Comparison of ENCODE assay signal across 12 mouse cellular contexts in the genomic region with DNA sequence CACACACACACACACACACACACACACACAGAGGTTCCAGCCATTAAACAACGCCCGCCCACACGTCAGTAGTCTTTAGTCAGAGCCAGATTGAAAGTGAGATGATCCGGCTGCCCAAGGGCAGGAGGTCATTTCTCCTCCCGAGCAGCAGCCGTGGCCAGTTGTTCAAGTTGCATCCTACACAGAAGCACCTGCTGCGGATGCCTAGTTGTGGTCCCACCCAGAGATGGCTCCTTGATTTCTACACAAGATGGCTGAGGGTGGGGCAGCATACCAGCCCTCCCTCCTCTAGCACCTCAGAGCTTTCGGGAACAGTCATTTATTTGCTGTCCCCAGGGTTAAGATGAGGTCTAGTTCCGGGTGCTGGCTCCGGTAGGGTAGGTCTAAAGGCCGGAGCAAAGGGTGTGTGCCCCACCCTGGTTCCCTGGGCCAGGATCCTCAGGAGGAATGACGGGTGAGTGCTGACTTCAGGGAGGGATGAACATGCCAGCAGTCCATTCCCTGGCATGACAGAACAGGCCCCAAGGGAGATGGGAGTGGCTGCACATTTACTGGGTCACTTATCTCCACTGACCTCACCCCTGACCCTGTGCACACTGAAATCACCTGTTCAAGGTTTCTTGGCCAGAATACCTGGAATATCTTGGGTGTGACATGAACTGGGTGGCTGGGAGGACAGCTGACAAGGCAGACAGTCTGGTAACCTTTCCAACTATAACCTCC. TPM values are rescaled to one million over a fixed set of nuclear protein-coding genes. Genes with fewer than 3 reads are reported as not detected.
DNase-seq lines count a peak whose midpoint lies in the region; ATAC-seq lines count a peak whose summit lies in the region.
"Had no signal": no experiment of that assay in that cellular context is flagged by ENCODE, and none has a peak within 500 bp of the region (broad histone marks: within the 10 kb centered on the region; RNA-seq: fewer than 3 reads in every experiment).

No protein-coding gene starts in this region.

- no peak overlapping the region for H3K4me2 ChIP-seq in embryonic facial prominence, embryonic 14.5 days (ENCODE audit: low read depth, low read length)
- H3K4me2 ChIP-seq: neural tube, embryonic 13.5 days had no signal

- no peak overlapping the region for H3K27ac ChIP-seq in embryonic facial prominence, embryonic 14.5 days (replicated peaks; ENCODE audit: low read depth, low read length)
- no peak overlapping the region for H3K27ac ChIP-seq in embryonic facial prominence, embryonic 10.5 days (replicated peaks)
- H3K27ac ChIP-seq: neural tube, embryonic 13.5 days had no signal

- no peak overlapping the region for H3K9ac ChIP-seq in embryonic facial prominence, embryonic 14.5 days (ENCODE audit: low read depth, low read length)
- H3K9ac ChIP-seq: neural tube, embryonic 13.5 days had no signal

- no peaks in the 10 kb centered on the region for H3K9me3 ChIP-seq in embryonic facial prominence, embryonic 14.5 days (ENCODE audit: control insufficient read depth, low read length)
- no peaks in the 10 kb centered on the region for H3K9me3 ChIP-seq in embryonic facial prominence, embryonic 10.5 days
- H3K9me3 ChIP-seq: neural tube, embryonic 13.5 days had no signal

- peak; percentile 23; the same call in 1 of the 2 replicates for ATAC-seq in embryonic facial prominence, embryonic 14.5 days (ENCODE audit: low read depth)
- ATAC-seq: activated CD4-positive, CD25-positive, alpha-beta regulatory T cell, adult 4 months; inflammation-experienced regulatory T-cells, adult 6 months had no signal

- DNase-seq in embryonic facial prominence, embryonic 14.5 days (ENCODE audit: low spot score), result no peak
- no peak for DNase-seq in embryonic facial prominence, embryonic 10.5 days (ENCODE audit: low spot score)
- peak; percentile 58 for DNase-seq in retina, adult 2 months (ENCODE audit: low read depth, low spot score)
- DNase-seq in retina, postnatal 1 day, result no peak
- peak; percentile 73 to 81 for DNase-seq in kidney, postnatal 4 days
- peak; percentile 87 for DNase-seq in yolk sac, embryonic 10.5 days (ENCODE audit: low spot score)
- no peak for DNase-seq in cerebellum, postnatal 25 days
- DNase-seq in testis, postnatal 14 days (ENCODE audit: low spot score), result no peak
- DNase-seq: cerebellum, adult 18-20 months had no signal

- H3K4me1 ChIP-seq in embryonic facial prominence, embryonic 14.5 days (ENCODE audit: control insufficient read depth, insufficient read depth, low read length), result no peaks in the 10 kb centered on the region
- H3K4me1 ChIP-seq in embryonic facial prominence, embryonic 10.5 days, result peaks cover 10% of the 10 kb centered on the region
- H3K4me1 ChIP-seq: neural tube, embryonic 13.5 days had no signal

- 70% methylated on average over 12 of the region's 12 CpGs for WGBS in embryonic facial prominence, embryonic 14.5 days
- WGBS in embryonic facial prominence, embryonic 10.5 days, result 74% methylated on average over 12 of the region's 12 CpGs

- peaks cover 48% of the 10 kb centered on the region for H3K36me3 ChIP-seq in embryonic facial prominence, embryonic 14.5 days (ENCODE audit: control insufficient read depth, insufficient read depth, low read length)
- peaks cover 59% of the 10 kb centered on the region for H3K36me3 ChIP-seq in embryonic facial prominence, embryonic 10.5 days (replicated peaks)

- H3K27me3 ChIP-seq in embryonic facial prominence, embryonic 14.5 days (replicated peaks; ENCODE audit: control insufficient read depth, insufficient read depth, low read length), result no peaks in the 10 kb centered on the region
- no peaks in the 10 kb centered on the region for H3K27me3 ChIP-seq in embryonic facial prominence, embryonic 10.5 days (replicated peaks; ENCODE audit: low read depth, poor library complexity, severe bottlenecking)
- H3K27me3 ChIP-seq: neural tube, embryonic 13.5 days had no signal

- no peak overlapping the region for H3K4me3 ChIP-seq in embryonic facial prominence, embryonic 14.5 days (ENCODE audit: low read depth, low read length)
- no peak overlapping the region for H3K4me3 ChIP-seq in embryonic facial prominence, embryonic 10.5 days
- H3K4me3 ChIP-seq: neural tube, embryonic 13.5 days had no signal

RNA-seq across cellular contexts. Expression of a gene that starts 7.7 kb away (rescaled TPM):
- polyA plus RNA-seq in embryonic facial prominence, embryonic 14.5 days (2014; fragmentation: Nextera tagmentation; extraction: Ambion mirVana), result 256 and 280 TPM in 2 replicates
- 260 and 269 TPM in 2 replicates for polyA plus RNA-seq in embryonic facial prominence, embryonic 10.5 days (2016; fragmentation: Nextera tagmentation; extraction: Ambion mirVana)

RNA-seq across cellular contexts. Expression of a gene that starts 11.8 kb away (rescaled TPM):
- polyA plus RNA-seq in embryonic facial prominence, embryonic 14.5 days (2014; fragmentation: Nextera tagmentation; extraction: Ambion mirVana), result 403 and 404 TPM in 2 replicates
- 444 and 454 TPM in 2 replicates for polyA plus RNA-seq in embryonic facial prominence, embryonic 10.5 days (2016; fragmentation: Nextera tagmentation; extraction: Ambion mirVana)

RNA-seq across cellular contexts. Expression of a gene that starts 12.0 kb away (rescaled TPM):
- polyA plus RNA-seq in embryonic facial prominence, embryonic 14.5 days (2014; fragmentation: Nextera tagmentation; extraction: Ambion mirVana), result 7.2 and 8.7 TPM in 2 replicates
- polyA plus RNA-seq in embryonic facial prominence, embryonic 10.5 days (2016; fragmentation: Nextera tagmentation; extraction: Ambion mirVana), result 11.6 and 14.4 TPM in 2 replicates

Comparison
In these comparisons a context has a peak if more than half of its experiments do, and no peak if none do; other contexts are left out.
1. DNase-seq: peak in retina, adult 2 months (single experiment), kidney, postnatal 4 days (2 of 2) and yolk sac, embryonic 10.5 days (single experiment); none in embryonic facial prominence, embryonic 14.5 days (single experiment), embryonic facial prominence, embryonic 10.5 days (single experiment), retina, postnatal 1 day (single experiment), cerebellum, postnatal 25 days (0 of 2) and testis, postnatal 14 days (single experiment).